Mouse (Mus musculus) Muller cell, postnatal 12 days (primary cell): ENCODE results near the gene Gm3402.
A peak's percentile ranks its signal among the peaks of the same experiment; 100 is the strongest.
"Not testable (repeated sequence)": the region's sequence is repeated elsewhere in the genome, so short reads cannot be mapped to it uniquely, and the experiment has no call there.

ENCODE experiments used
- DNase-seq: peaks from one replicate; pipeline ENCODE4 v3.0.0-alpha.2; 2015; ENCODE audit errors: inconsistent ontology term

Gm3402 gene

GRCm38 (mm10) chr5:146513823-146514222 lies at the start of gene Gm3402:
Gene Gm3402 (plus strand): TSS chr5:146514123.
- not testable (repeated sequence) for DNase-seq

GRCm38 (mm10) chr5:146466663-146467062 lies 47.3 kb upstream of the Gm3402 start:
- no peak for DNase-seq

GRCm38 (mm10) chr5:146468311-146468710 lies 45.6 kb upstream of the Gm3402 start:
- DNase-seq: peak; percentile 65

- no peak for DNase-seq
These were observed 43.1 kb upstream of the Gm3402 start for GRCm38 (mm10) chr5:146470821-146471220.

GRCm38 (mm10) chr5:146471311-146471710 lies 42.6 kb upstream of the Gm3402 start:
- no peak for DNase-seq

- DNase-seq: no peak
These were observed 42.1 kb upstream of the Gm3402 start for GRCm38 (mm10) chr5:146471821-146472220.

GRCm38 (mm10) chr5:146479564-146479963 lies 34.4 kb upstream of the Gm3402 start:
- not testable (repeated sequence) for DNase-seq

- not testable (repeated sequence) for DNase-seq
These were observed 32.3 kb upstream of the Gm3402 start, which contains the start of gene Gm6408 for GRCm38 (mm10) chr5:146481665-146482064. Gene Gm6408 (plus strand): TSS chr5:146481965.

- DNase-seq: not testable (repeated sequence)
These were observed 25.0 kb upstream of the Gm3402 start for GRCm38 (mm10) chr5:146488959-146489358.

GRCm38 (mm10) chr5:146491063-146491462 lies 22.9 kb upstream of the Gm3402 start, which contains the start of gene Gm6370:
Gene Gm6370 (plus strand): TSS chr5:146491363.
- DNase-seq: not testable (repeated sequence)

- not testable (repeated sequence) for DNase-seq
These were observed 11.8 kb upstream of the Gm3402 start, which contains the start of gene 4930449I24Rik for GRCm38 (mm10) chr5:146502099-146502498. Gene 4930449I24Rik (plus strand): TSS chr5:146502399.

GRCm38 (mm10) chr5:146525501-146525900 lies 11.6 kb downstream of the Gm3402 start, which contains the start of gene Gm3404:
Gene Gm3404 (plus strand): TSS chr5:146525801.
- DNase-seq: not testable (repeated sequence)

- not testable (repeated sequence) for DNase-seq
These were observed 23.4 kb downstream of the Gm3402 start, which contains the start of gene Gm3409 for GRCm38 (mm10) chr5:146537347-146537746. Gene Gm3409 (plus strand): TSS chr5:146537647.

- not testable (repeated sequence) for DNase-seq
These were observed 41.9 kb downstream of the Gm3402 start, which contains the start of gene Gm3415 for GRCm38 (mm10) chr5:146555836-146556235. Gene Gm3415 (plus strand): TSS chr5:146556136.

GRCm38 (mm10) chr5:146564259-146564658 lies 50.3 kb downstream of the Gm3402 start:
- DNase-seq: no peak
